14 mouse cellular contexts compared by ENCODE assay signal in genomic region chr2:26495701-26496100, GRCm38 (mm10). TPM values are rescaled to one million over a fixed set of nuclear protein-coding genes. Genes with fewer than 3 reads are reported as not detected.
DNase-seq lines count a peak whose midpoint lies in the region; ATAC-seq and TF ChIP-seq lines count a peak whose summit lies in the region.
"Had no signal": no experiment of that assay in that cellular context is flagged by ENCODE, and none has a peak within 500 bp of the region (broad histone marks: within the 10 kb centered on the region; RNA-seq: fewer than 3 reads in every experiment).

No protein-coding gene starts in this region.

- H3K27me3 ChIP-seq in heart, embryonic 11.5 days (ENCODE audit: control insufficient read depth, insufficient read depth, low read length) = no peaks in the 10 kb centered on the region; the same call in 1 of the 2 replicates
- no peaks in the 10 kb centered on the region for H3K27me3 ChIP-seq in midbrain, embryonic 10.5 days (ENCODE audit: low read depth, poor library complexity, severe bottlenecking)
- no peaks in the 10 kb centered on the region for H3K27me3 ChIP-seq in midbrain, embryonic 11.5 days (ENCODE audit: control insufficient read depth, insufficient read depth, low read length)
- H3K27me3 ChIP-seq in hindbrain, embryonic 15.5 days = no peaks in the 10 kb centered on the region
- H3K27me3 ChIP-seq in stomach, postnatal 0 days (ENCODE audit: control insufficient read depth, insufficient read depth, low read length) = no peaks in the 10 kb centered on the region
- H3K27me3 ChIP-seq: stomach, embryonic 15.5 days had no signal

- H3K4me1 ChIP-seq in heart, embryonic 11.5 days (ENCODE audit: control insufficient read depth, insufficient read depth, low read length) = peaks cover 69% of the 10 kb centered on the region
- peaks cover 100% of the 10 kb centered on the region for H3K4me1 ChIP-seq in midbrain, embryonic 10.5 days
- H3K4me1 ChIP-seq in midbrain, embryonic 11.5 days (ENCODE audit: control insufficient read depth, insufficient read depth, low read length) = peaks cover 90% of the 10 kb centered on the region
- peaks cover 88% of the 10 kb centered on the region for H3K4me1 ChIP-seq in hindbrain, embryonic 15.5 days (replicated peaks)
- H3K4me1 ChIP-seq in stomach, postnatal 0 days (replicated peaks; ENCODE audit: control insufficient read depth, insufficient read depth) = peaks cover 26% of the 10 kb centered on the region

- no peak overlapping the region for H3K9ac ChIP-seq in heart, embryonic 11.5 days (ENCODE audit: low read depth, low read length)
- no peak overlapping the region for H3K9ac ChIP-seq in midbrain, embryonic 11.5 days (ENCODE audit: low read length)
- H3K9ac ChIP-seq in hindbrain, embryonic 15.5 days = no peak overlapping the region
- H3K9ac ChIP-seq in stomach, postnatal 0 days (ENCODE audit: low read length) = 0 out of 2 replicates have a peak overlapping the region, but pooled peaks have one; percentile 8
- H3K9ac ChIP-seq: stomach, embryonic 15.5 days had no signal

- peak overlapping the region; percentile 87 for H3K27ac ChIP-seq in heart, embryonic 11.5 days (ENCODE audit: low read depth, low read length)
- H3K27ac ChIP-seq in midbrain, embryonic 10.5 days (replicated peaks) = peak overlapping the region; percentile 18
- no peak overlapping the region for H3K27ac ChIP-seq in midbrain, embryonic 11.5 days (ENCODE audit: low read depth, low read length)
- peak overlapping the region; percentile 47; the same call in 1 of the 2 replicates for H3K27ac ChIP-seq in hindbrain, embryonic 15.5 days (replicated peaks)
- peak overlapping the region; percentile 2; the same call in 1 of the 2 replicates for H3K27ac ChIP-seq in stomach, postnatal 0 days (replicated peaks)

- no peak overlapping the region for H3K4me3 ChIP-seq in heart, embryonic 11.5 days (ENCODE audit: low read depth, low read length)
- H3K4me3 ChIP-seq in midbrain, embryonic 10.5 days = no peak overlapping the region
- H3K4me3 ChIP-seq in midbrain, embryonic 11.5 days (ENCODE audit: low read depth, low read length) = no peak overlapping the region
- H3K4me3 ChIP-seq in hindbrain, embryonic 15.5 days = no peak overlapping the region
- no peak overlapping the region for H3K4me3 ChIP-seq in stomach, postnatal 0 days (ENCODE audit: low read depth, low read length)
- H3K4me3 ChIP-seq: stomach, embryonic 15.5 days had no signal

- no peaks in the 10 kb centered on the region for H3K9me3 ChIP-seq in heart, embryonic 11.5 days (replicated peaks; ENCODE audit: control insufficient read depth, low read length)
- no peaks in the 10 kb centered on the region for H3K9me3 ChIP-seq in midbrain, embryonic 10.5 days (replicated peaks)
- H3K9me3 ChIP-seq in midbrain, embryonic 11.5 days (ENCODE audit: control insufficient read depth, low read length) = no peaks in the 10 kb centered on the region
- no peaks in the 10 kb centered on the region for H3K9me3 ChIP-seq in hindbrain, embryonic 15.5 days
- no peaks in the 10 kb centered on the region for H3K9me3 ChIP-seq in stomach, postnatal 0 days (ENCODE audit: control insufficient read depth, low read length)
- H3K9me3 ChIP-seq: stomach, embryonic 15.5 days had no signal

- 71% methylated on average over 2 of the region's 2 CpGs for WGBS in heart, embryonic 11.5 days (ENCODE audit: insufficient replicate concordance)
- WGBS in midbrain, embryonic 10.5 days = 89% methylated on average over 2 of the region's 2 CpGs
- WGBS in midbrain, embryonic 11.5 days = 92% methylated on average over 2 of the region's 2 CpGs
- WGBS in hindbrain, embryonic 15.5 days = 71% methylated on average over 2 of the region's 2 CpGs
- 58% methylated on average over 2 of the region's 2 CpGs for WGBS in stomach, postnatal 0 days

- H3K36me3 ChIP-seq in heart, embryonic 11.5 days (ENCODE audit: control insufficient read depth, insufficient read depth, low read length) = peaks cover 3% of the 10 kb centered on the region; the same call in 1 of the 2 replicates
- peaks cover 92% of the 10 kb centered on the region for H3K36me3 ChIP-seq in midbrain, embryonic 10.5 days
- peaks cover 7% of the 10 kb centered on the region; the same call in 1 of the 2 replicates for H3K36me3 ChIP-seq in midbrain, embryonic 11.5 days (ENCODE audit: control insufficient read depth, insufficient read depth, low read length)
- no peaks in the 10 kb centered on the region for H3K36me3 ChIP-seq in hindbrain, embryonic 15.5 days
- H3K36me3 ChIP-seq in stomach, postnatal 0 days (ENCODE audit: control insufficient read depth, insufficient read depth, low read length) = no peaks in the 10 kb centered on the region; the same call in 1 of the 2 replicates
- H3K36me3 ChIP-seq: stomach, embryonic 15.5 days had no signal

- no peak for DNase-seq in heart, postnatal 4 days
- DNase-seq in midbrain, embryonic 10.5 days (ENCODE audit: low spot score) = no peak
- no peak for DNase-seq in midbrain, embryonic 11.5 days (ENCODE audit: low spot score, missing footprints)
- DNase-seq in stomach, postnatal 0 days (ENCODE audit: low spot score) = no peak
- DNase-seq in kidney, adult 9 months = no peak
- DNase-seq: adrenal gland, postnatal 10 days; cerebellum, adult 11 months; embryo, embryonic 11 days; kidney, adult 18-20 months had no signal

- no peak for TF ChIP-seq CTCF in stomach, postnatal 0 days (IDR thresholded peaks at IDR 0.05; ENCODE audit: low read depth)

- TF ChIP-seq EP300 in stomach, postnatal 0 days (optimal IDR thresholded peaks at IDR 0.05) = no peak

- no peak overlapping the region for H3K4me2 ChIP-seq in heart, embryonic 11.5 days
- H3K4me2 ChIP-seq in midbrain, embryonic 11.5 days = no peak overlapping the region
- H3K4me2 ChIP-seq in hindbrain, embryonic 15.5 days = peak overlapping the region; percentile 23; the same call in 1 of the 2 replicates
- H3K4me2 ChIP-seq in stomach, postnatal 0 days (replicated peaks; ENCODE audit: low read depth) = no peak overlapping the region
- H3K4me2 ChIP-seq: liver, embryonic 11.5 days had no signal

- ATAC-seq in heart, embryonic 11.5 days (replicated peaks; ENCODE audit: insufficient number of reproducible peaks, low FRiP score, low TSS enrichment) = no peak
- ATAC-seq in midbrain, embryonic 11.5 days (ENCODE audit: low FRiP score) = no peak
- ATAC-seq in hindbrain, embryonic 15.5 days (ENCODE audit: low FRiP score, low read depth) = no peak
- no peak for ATAC-seq in stomach, postnatal 0 days (ENCODE audit: low FRiP score, low TSS enrichment)
- ATAC-seq in megakaryocyte progenitor cell, adult 5-6 weeks (replicated peaks; ENCODE audit: poor library complexity) = no peak

RNA-seq across cellular contexts. Expression of gene Notch1, which starts 20.8 kb away (rescaled TPM):
- 20.9 and 23.5 TPM in 2 replicates for polyA plus RNA-seq in heart, embryonic 11.5 days (2014; fragmentation: Nextera tagmentation; extraction: Ambion mirVana)
- total RNA-seq in heart, postnatal 4 days (2021) = 10 to 100 TPM; 55.3 to 62.3 TPM
- polyA plus RNA-seq in midbrain, embryonic 10.5 days (2016; fragmentation: Nextera tagmentation; extraction: Ambion mirVana) = 30.1 and 38.3 TPM in 2 replicates
- 40.8 and 47.5 TPM in 2 replicates for polyA plus RNA-seq in midbrain, embryonic 11.5 days (2014; fragmentation: Nextera tagmentation; extraction: Ambion mirVana)
- 16.3 and 18.2 TPM in 2 replicates for polyA plus RNA-seq in hindbrain, embryonic 15.5 days (2015; fragmentation: Nextera tagmentation; extraction: Ambion mirVana)
- polyA plus RNA-seq in stomach, postnatal 0 days (2015; fragmentation: Nextera tagmentation; extraction: Ambion mirVana) = 4.8 and 5.6 TPM in 2 replicates
- total RNA-seq in megakaryocyte progenitor cell, adult 5-6 weeks (2015) = 15.5 and 19.0 TPM in 2 replicates
- total RNA-seq in megakaryocyte progenitor cell, adult 5-6 weeks (2017) = 8.8 and 9.3 TPM in 2 replicates

RNA-seq across cellular contexts. Expression of gene Sec16a, which starts 50.7 kb away (rescaled TPM):
- polyA plus RNA-seq in heart, embryonic 11.5 days (2014; fragmentation: Nextera tagmentation; extraction: Ambion mirVana) = 23.6 and 27.1 TPM in 2 replicates
- 10 to 100 TPM; 37.0 to 39.0 TPM for total RNA-seq in heart, postnatal 4 days (2021)
- polyA plus RNA-seq in midbrain, embryonic 10.5 days (2016; fragmentation: Nextera tagmentation; extraction: Ambion mirVana) = 21.4 and 28.7 TPM in 2 replicates
- polyA plus RNA-seq in midbrain, embryonic 11.5 days (2014; fragmentation: Nextera tagmentation; extraction: Ambion mirVana) = 28.2 and 29.8 TPM in 2 replicates
- 17.5 and 21.6 TPM in 2 replicates for polyA plus RNA-seq in hindbrain, embryonic 15.5 days (2015; fragmentation: Nextera tagmentation; extraction: Ambion mirVana)
- polyA plus RNA-seq in stomach, postnatal 0 days (2015; fragmentation: Nextera tagmentation; extraction: Ambion mirVana) = 10.6 and 11.7 TPM in 2 replicates
- total RNA-seq in megakaryocyte progenitor cell, adult 5-6 weeks (2015) = 33.9 and 48.3 TPM in 2 replicates
- 23.9 and 29.7 TPM in 2 replicates for total RNA-seq in megakaryocyte progenitor cell, adult 5-6 weeks (2017)
